Mouse (Mus musculus): ENCODE measurements around the gene Fign. TPM values are rescaled to one million over a fixed set of nuclear protein-coding genes. Genes with fewer than 3 reads are reported as not detected.

Fign gene
- 1 to 10 TPM; 1.0 to 1.8 TPM for total RNA-seq (2021)

DNA sequence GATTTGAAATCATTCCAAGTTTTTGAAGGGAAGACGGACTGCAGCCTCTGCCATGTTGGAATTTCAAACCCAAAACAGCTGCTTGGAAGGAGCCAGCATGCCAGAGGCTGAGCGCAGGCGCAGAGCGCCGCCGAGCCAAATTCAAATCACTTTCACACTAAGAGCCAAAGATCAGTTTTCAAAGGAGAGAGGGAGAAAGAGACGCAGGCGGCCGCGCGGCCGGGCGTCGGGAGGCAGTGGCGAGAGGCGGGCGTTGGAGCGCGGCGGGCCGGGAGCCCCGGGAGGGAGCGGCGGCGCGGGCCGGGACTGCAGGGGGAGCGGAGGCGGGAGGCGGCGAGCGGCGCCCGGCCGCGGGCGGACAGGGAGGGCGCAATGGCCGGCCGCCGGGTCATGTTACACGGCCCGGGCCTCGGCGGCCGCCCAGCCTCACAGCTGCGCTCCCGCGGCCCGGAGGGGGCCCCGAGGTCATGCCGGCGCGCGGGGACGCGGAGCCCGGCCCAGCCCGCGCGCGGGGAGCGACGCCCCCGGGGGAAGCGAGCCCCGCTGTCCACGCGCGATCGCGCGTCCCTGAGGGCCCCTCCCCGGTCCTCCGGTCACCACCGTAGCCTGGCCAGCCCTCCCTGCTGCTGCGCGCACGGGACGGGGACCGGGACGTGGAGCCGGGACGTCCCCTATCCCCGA is at the start of gene Fign:
TSS of gene Fign (minus strand) at position 102 of the 681 bp plus-strand sequence.
- peak; percentile 48 to 70 for DNase-seq

DNA sequence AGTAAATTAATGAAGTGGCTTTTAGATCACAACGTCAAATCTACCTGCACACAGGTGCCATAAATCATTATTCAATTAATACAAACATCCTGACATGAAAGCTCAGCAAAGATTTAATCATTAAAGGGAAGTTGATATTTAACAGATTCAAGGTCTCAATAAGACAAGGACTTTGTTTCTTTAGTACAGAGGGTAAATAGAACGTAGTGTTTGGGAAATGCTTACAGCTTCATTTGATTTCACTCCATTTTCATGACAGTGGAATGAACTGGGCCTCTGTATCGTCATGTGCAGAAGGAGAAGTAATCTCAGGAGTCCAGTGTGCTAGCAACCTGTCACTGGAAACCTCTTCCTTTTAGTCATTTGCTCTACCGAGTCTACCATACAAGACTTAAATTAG is 35.8 kb upstream of the Fign start:
- DNase-seq: no peak

DNA sequence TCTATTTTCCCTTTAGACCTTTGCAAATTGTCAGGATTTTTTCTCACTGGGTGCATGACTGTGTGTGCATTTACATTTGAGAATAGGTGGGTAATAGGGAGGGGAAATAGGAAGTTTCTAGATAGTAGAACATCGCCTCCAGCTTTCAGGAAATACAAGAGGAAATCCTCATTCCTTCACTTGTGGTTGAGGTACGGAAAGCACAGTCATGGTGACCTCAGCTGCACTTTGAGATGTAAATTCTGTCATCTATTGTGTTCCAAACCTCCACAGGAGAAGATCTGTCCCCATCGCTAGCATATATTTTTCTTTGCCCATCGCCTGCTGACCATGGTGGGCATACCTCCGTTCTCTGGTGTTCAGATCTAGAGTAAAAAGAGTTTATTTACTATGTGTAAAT is 22.7 kb upstream of the Fign start:
- no peak for DNase-seq

DNA sequence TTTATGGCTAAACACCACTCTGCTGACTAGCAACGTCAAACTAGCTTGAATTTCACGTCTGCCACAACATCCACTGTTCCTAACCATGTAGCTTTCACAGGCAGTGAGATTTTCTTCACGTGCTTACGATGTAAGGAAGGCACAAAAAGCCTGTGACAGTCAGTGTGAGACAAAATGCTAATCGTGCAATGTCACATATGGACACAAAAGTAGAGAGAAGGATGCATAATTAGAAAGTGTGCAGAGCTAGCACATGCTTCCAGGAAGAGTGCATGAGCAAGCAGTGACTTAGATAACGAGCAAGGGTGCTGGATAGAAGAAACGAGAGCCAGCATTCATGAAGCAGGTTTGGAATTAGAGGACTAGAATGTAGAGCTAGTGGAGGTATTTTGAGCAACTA is 18.8 kb upstream of the Fign start:
- DNase-seq: no peak

DNA sequence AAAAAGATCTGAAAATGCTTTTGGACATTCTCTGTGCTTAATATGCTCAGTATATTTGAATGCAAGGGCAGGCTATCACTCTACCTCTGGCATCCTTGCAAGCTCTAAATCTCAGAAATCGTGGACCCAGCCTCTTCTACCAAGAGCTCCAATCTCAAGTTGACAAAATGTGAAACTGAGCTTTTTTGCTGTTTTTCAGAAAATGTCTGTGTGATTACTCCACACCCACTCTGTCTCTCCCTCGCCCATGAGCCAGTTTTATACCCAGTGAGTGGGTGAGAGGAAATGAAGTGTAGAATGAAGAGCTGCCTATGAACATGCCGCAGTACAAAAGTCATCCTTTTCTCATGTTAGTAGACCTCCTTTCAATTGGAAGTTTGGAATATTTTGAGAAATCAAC is 13.3 kb upstream of the Fign start:
- no peak for DNase-seq

DNA sequence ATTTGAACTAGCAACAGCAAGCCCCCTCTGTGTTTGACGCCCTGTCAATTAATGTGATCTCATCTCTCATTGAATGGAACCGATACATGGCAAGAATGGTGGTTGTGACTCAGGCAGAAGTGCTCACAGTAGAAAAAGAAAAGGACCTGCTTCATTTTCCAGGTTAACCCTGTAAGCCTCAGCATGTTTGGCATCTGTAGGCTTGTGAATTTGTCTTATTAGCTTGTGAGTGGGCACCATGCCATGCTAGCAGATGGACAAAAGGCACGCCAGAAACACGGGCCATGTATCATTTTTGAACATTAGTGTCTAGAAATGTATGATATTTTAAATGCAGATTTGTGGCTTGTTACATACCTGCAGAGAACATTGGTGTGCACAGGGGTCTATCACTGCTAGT is 12.0 kb upstream of the Fign start:
- no peak for DNase-seq

DNA sequence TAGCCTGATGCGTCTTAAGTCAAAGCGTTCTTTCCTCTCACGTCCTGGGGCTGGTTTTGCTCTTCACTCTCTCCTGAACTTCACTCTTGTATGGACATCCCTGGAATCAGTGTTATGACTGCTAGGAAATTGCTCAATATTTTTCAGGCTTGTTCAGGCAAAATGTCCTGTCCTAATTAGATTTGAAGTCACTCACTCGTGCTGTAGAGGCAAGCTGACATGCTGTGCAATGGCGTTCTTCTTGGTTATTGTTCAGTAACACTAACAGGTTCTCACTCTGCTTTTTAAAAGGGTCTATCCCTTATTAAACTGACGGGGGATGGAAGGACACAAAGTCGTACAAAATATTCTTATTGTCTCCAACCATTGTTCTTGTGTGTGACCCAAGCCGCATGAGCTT is 10.2 kb upstream of the Fign start:
- no peak for DNase-seq

DNA sequence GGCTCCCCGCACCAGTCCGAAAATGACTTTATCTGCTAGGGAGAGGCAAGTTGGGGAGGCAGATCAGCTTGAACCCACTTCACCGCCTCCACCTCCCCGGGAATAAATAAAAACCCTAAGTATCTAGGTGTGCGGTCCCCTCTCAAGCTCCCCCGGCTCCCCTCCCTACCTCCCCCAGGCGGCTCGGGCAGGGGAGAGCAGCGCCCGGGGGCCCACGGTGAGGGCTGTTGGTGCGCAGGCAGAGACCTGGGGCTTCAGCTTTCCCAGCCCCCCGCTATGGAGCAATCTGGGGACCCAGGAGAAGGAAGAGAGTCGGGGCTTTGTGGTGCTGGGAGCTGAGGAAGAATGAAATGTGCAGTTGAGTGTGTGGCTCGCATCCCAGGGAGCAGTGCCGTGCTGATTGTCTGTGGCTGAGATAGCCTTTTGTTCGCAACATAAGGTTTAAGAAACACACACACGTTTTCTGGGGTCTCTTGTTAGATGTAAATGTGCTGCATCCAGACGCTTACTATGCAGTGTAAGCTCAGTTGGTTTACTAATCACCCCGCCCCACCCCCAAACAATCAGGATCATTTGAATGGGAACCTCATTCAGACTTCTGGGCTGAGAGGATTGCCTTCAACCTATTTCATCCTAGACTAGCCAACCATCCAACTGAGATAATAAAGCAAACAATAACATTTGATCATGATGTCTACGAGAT is 931 bp upstream of the Fign start:
- DNase-seq: peak in 1 of 2 experiments; percentile 4

DNA sequence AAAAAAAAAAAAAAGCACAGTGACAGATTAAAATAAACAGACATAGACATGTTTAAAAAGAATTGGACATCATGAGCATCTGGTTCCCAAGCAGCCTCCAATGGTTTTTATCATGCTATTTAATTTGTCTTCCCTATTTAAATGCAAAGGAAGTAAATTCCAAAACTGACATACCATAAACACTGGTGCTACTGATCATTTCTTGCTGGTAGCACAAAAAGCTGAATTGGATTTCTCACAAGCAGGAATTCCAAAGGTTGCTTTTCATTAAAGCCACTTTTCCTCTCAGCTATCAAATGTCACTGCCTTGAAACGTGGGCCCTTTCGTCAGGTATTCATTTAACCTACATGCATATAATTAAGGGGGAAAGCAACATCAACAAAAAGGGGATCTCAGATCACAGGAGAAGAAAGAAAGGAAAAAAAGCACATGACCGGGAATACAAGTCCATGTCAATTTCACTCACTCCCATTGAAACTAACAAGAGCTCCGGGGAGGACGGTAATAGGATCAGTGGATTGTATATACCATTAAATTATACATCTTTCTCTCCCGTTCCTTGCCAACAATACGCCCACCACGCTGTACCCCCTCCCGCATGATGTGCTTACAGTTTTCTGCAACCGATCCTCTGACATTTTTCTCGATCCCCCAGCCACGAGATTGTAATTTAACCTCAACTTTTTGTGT is 972 bp downstream of the Fign start:
- DNase-seq: no peak

DNA sequence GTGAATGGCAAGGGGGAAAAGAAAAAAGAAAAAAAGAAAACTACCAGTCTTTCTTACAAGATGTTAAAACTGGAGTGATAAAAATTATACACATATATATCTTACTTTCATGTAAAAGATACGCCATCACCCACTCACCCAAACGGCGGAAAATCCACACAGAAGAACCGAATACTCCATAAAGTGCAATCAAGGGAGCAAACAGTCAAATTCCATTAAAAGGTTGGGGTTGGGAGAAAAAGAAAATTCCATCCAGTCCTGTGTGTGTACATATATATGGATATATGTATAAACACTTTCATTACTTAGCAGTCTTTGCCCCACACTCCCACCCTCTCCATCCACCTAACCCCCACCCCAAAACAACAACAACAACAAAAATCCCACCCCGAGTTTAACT is 1.7 kb downstream of the Fign start:
- DNase-seq: no peak

DNA sequence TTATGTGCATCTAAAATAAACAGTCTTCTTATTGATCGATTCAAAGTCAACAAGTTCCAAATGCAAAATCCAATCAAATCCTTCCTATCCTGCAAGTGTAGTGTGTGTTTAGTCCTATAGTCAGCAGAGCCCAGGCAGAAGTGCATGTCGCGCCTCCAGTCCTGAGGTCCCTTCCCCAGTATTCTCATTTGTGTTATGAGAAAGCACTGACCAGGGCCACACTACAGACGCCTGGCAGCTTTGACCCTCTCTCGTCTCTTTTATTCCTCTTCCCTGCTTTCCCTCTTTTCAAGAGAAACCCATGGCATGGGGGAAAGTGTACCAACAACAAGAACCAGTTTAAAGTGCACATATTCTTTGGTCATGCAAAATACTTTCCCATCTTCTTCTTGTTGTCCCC is 2.3 kb downstream of the Fign start:
- no peak for DNase-seq

DNA sequence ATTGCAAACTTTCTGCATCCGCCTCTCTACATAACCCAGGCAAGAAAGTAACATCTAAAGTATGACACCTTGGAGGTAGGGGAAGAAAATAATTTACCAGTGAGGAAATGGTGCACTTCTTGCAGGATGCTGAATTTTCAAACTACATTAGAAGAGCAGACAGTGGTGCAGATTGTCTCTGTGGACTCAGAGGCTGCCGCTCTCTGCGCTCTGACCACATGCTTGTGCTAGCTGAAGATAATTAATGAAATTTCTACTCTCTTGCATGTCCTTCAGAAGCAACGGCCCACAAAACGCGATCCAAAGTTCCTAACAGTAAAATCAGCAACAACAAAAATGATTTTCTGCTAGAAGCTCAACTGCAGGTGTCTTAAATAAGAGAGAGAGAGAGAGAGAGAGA is 4.8 kb downstream of the Fign start:
- DNase-seq: no peak

DNA sequence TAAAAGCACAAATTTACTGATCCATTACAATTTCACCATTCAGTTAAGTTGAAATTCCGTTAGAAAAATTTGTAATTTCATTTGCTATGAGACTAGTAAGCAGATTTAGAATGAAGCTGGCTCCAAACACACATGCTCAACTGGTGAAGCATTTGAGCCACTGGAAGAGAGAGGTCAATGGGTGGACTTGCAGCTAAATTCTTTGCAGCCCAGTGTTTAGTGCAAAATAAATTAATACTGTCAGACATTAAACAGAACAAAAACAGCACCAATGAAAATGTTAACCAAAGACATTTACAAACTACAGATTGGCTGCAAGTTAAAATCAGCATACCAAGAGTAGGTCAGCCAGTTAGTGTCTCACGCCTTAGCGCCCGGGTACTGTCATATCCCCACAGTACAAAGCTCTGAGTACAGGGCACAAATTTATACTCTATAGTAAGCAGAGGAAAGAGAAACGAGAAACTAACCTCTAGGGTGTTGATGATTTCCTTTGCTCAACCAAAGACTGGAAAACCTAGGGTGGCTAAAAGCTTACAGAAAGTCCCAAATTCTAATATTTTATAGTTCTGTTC is 13.9 kb downstream of the Fign start:
- no peak for DNase-seq

DNA sequence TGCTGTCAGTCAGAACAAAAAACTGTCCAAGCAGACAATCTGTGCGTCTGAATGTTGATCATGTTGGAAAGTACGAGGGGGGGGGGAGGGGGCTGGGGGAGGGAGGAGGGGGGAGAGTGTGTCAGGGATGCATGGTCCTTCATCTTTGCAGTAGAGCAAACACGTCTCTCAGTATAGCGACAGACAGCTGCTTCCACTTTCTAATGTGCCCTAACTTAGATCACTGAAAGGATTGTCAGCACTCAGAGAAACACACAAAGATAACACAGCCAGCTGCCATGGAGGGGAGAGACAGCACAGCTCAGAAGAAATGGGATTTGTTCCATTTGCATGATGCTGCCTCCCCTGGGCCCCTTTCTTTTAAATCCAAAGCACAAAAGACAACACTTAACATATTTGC is 18.1 kb downstream of the Fign start:
- DNase-seq: no peak

DNA sequence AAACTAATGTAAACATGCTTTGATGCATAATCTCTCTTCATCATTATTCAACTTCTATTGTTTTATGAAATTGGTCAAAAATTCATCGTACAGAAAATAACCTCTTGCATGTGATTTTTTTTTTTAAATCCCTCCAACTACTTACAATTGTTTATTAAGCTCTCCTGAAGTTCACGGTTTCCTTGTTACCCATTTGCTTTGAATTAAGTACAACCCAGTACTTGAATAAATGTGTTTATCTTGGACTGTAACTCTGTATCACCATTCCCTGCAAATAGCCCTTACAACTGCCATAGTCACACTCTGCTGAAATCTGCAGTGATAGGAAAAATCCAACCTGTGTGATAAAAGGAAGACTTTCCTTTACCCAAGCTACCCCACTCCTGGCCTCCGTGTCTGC is 19.3 kb downstream of the Fign start:
- DNase-seq: no peak

DNA sequence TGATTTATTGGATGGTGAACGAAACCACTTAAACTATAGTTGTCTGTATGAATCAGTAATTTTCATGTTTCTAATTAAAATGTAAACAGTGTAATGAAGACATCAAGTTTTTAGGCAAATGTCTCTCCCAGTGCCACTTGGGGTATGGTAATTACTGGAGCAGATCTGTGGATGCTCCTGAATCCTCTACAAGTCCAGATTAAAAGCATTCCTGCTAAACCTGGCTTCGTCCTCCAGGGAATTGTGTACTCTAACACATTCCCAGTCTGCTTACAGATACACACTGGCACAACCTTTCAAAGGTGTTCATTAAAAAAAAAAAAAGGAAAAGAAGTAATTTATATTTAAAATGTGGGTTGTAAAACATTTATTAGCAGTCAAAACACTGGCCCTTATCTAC is 20.0 kb downstream of the Fign start:
- no peak for DNase-seq

DNA sequence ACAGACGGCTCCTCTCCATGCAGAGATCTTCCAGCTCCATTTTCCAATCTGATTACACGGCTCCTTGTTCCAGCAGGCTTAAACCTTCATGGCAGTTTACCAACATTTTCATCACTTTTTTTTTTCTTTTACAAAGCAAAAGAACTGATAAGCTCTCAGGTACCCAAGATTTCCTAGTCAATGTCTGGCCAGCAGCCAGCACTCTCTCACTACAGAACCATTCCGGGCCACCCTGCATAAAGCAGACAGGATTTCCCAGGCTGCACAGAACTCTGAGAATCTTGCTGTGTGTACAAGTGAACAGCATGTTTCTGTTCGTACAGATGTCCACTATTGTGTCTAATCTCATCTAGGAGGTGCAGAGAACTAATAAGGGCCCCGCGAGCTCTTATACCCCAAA is 22.0 kb downstream of the Fign start:
- no peak for DNase-seq

DNA sequence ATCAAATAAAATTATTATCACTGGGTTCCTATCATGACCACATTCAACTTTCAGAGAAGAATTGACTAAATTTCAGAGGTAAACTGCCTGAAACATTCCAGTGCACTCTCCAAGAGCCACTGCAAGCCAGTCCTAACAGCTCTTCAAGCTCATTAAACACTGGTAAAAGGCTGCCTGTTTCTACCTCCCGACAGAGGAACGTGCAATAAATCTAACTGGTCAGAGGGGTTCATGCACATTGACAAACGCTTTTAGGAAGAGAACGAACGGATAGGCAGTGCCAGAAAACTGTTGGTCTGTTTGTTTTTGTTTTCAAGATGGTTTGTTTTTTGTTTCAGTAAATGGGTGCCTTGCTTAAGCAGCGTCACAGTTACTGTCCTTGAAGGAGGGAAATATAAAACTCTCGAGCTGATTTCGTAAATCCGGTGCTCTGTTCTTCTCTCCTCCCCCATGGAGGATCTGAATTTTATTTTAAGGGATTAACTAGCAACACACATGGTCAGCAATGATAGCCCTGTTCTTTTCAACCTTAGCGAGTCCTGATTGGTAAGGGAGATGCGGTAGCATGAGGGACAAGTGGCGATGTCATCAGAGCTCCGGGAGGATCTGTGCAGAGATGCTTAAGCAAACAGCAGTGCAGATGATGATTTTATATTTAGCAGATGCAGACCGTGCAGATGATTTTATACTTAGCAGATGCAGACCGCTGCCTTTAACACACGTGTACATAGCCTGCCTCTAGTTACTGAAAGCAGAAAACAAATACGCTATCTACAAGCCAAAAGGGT is 23.0 kb downstream of the Fign start:
- no peak for DNase-seq

DNA sequence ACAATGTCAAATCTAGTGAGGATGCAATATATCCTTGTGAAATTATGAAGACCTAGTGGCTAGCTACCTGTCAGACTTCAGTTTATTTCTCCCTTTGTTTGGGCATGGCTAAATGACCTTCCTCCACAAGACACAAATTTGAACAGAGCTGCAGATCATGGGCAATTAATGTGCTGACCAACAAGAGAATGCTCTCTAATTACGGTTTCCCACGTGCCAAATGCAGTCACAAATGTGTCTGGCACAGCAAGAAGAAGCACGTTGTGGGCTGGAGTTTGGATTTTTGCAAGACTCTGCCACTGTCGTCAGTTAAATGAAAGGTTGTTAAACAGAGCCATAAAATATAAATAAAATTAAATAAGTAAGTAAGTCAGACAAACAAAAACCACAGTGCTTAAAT is 25.7 kb downstream of the Fign start:
- DNase-seq: no peak

DNA sequence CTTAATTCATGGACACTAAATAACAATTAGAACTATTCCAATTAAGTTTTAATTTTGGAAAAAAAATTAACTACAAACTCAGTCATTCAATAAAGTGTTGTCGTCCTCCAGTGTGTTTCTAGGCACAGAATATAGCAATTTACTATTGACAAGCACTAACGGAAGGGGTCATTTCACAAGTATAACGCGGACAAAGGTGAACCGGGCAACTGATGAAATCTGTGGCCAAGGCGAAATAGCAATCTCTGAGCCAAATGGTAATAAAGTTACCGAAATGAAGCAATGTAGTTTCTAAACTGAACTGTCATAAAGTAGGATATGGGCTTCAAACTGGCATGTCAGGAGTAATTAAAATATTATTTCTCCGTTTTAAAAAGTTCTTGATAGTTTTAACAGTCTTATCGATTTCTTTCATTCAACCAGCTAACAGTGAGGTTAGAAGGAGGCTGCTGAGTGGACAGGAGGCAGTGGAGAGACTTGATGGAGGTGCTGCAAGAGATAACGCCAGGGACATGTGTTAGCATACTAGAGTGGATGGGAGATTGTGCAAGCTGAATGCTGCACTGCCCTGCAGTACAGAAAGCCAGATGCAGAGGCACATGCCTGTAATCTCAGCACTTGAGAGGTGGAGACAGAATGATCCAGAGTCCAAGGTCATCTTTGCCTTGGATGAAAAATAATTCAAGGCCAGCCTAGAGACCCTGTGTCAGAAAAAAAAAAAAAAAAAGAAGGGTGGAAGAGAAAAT is 27.7 kb downstream of the Fign start:
- DNase-seq: no peak

DNA sequence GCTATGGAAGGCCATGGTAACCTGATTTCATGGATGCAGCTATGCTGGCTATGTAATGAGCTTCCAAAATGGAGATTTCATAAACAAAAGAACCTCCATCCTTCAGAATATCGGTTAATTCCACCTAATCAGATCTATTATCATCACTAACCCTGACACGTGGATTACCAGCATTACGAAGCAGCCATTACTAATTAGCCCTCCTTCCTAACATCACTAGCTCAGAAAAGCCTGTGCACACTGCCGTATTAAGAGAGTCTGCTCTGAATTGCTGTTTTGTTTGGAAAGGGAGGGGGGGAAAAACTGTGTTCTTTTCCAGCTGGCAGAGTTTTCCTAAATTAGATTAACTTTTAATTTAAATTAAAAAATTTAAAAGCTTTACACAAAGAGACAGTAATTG is 32.3 kb downstream of the Fign start:
- no peak for DNase-seq

DNA sequence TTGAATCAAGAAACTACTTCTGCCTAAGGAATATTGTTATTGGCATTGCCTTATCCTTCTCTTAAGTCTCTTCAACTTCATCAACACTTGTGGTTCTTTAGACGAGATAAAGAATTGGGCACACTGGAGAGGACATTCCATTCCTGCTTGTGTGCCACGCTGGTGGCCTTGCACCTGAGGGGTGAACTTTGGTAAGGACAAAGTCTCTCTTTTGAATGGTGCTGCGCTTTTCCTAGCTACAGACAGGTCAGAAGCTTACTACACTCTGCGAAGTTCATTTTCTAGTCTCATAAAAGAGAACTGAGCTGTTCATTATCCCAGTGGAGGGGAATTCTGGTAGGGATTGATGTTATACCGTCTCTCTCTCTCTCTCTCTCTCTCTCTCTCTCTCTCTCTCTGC is 38.4 kb downstream of the Fign start:
- DNase-seq: no peak

All from layer of hippocampus, postnatal 36 days (tissue).